Mouse (Mus musculus) frontal cortex, postnatal 10 days (tissue): ENCODE measurements around the gene Fbxw2.
"Not testable (repeated sequence)": the region's sequence is repeated elsewhere in the genome, so short reads cannot be mapped to it uniquely, and the experiment has no call there.

Source experiments
- DNase-seq, 2 experiments: peaks; one replicate each; pipeline ENCODE4 v3.0.0; 2022; ENCODE audit warnings: low spot score in 2 of 2, mixed read lengths in 1 of 2

Gene Fbxw2

GRCm38 (mm10) chr2:34825827-34826459 is at the start of gene Fbxw2:
Gene Fbxw2, minus strand, starts transcription at chr2:34826311.
- DNase-seq: peak; percentile 80 to 91

GRCm38 (mm10) chr2:34874816-34875345 is 48.8 kb upstream of the Fbxw2 start, which contains the start of gene Psmd5:
Gene Psmd5, minus strand, starts transcription at chr2:34874968.
- DNase-seq: no peak

DNA sequence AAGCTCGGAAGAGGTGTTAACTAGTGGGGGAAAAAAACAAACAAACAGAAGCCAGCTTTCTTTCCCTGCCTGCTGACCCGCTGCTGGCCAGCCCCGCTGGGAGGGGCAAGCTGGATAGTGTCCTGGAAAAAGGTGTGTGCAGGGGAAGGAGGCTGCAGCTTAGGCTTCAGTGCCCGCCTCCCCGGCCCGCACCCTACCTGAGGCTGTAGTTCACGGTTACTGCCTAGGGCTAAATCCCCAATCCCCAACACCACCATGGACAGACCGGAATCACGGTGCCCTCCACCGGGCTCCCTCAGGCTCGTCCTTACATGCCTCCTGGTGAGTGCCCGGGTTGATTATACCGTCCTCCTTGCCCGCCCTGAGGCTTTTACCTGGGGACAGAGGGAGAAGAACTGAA is 48.2 kb upstream of the Fbxw2 start, which contains the start of gene Cutal:
Gene Cutal, plus strand, starts transcription at position 126 of the 400 bp plus-strand sequence.
- no peak for DNase-seq

DNA sequence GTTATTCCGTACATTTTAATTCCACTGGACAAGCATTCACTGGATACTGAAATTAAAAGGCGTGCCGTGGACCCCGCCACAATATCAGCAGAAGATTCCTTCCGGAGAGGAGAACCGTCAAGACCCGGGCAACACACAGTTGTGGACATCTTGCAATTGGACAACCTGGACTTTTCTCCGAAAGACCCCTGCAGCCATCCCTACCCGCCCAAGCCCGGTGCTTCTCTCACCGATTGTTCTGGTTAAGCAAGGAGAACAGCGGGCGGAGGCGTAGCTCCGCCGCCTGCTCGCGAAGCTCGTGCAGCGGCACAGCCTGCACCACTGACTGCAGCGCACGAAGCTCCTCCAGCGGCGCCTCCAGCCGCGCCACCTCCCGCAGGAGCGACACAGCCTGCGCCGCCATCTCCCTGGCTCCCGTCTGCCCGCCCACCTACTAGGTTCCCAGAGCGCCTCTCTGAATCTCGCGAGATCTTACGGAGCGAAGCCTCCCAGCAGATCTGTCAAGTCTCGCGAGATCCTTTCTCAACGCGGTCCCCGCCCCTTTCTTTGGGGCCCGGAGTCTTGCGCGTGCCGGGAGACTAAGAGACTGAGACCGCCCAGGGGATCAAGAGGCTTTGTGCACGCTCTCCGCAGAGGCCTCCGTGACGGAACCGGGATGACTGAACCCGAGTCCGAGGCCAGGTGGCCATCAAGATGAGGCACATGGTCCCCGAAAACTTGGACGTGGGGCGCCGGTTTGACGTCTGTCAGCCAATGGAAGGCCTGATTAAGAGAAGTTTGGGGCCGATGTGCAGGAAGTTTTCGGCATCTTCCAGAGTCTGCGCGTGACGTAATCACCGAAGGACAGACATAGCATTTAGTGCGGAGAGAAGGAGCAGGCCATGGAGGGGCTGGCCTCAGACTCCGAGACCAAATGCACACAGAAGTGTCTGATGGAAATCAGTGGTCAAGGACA is 44.7 kb upstream of the Fbxw2 start:
- DNase-seq: peak; percentile 91 to 92

DNA sequence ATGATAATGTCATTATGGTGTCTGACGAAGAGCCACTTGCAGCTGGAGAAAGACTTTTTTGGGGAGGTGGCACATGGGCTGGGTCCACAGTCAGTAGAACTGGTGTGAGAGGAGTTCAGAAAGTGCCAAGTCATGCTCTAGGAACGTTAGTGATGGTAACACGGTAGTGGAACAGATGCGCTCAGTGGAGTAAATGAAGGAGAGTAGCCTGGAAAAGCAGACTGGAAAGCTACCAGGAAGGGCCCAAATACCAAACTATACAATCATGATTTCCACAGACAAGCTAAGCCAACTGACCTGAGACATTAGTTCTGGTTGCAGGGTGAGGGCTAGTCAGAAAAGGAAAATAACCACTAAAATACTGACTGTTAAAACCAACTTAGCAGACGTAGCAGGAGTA is 43.6 kb upstream of the Fbxw2 start:
- DNase-seq: no peak

DNA sequence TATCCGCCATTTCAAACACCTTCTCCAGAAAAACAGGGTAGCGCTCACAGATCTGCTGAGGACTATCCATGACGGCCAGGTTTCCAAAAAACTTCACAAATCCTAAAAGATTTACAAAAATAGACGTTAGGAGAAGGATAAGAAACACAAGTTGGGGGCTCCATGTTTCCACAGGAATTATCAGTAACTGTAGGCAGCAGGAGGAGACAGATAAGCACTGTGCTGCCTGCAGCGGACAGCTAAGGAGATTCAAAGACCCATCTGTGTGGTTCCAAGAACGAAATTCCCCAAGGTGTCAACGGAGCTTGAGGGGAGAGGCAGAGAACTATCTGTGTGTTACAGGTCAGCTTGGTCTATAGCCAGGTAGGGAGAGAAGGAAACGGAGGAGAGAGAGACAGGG is 31.6 kb upstream of the Fbxw2 start:
- DNase-seq: no peak

DNA sequence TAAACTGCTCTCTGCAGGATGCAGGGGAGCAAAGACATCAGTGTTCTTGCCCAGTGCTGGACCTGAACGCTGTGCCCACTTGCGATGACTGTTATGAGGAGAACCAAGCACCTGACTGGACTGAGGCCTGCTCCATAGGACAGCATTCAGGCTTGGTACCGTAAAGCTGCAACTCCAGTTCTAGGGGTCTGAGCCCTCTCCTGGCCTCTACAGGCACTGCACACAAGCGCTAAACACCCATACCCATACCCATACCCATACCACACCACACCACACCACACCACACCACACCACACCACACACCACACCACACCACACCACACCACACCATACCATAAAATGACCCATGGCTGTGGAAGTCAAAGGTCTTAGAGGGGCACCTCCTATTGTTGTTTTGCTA is 29.2 kb upstream of the Fbxw2 start:
- no peak for DNase-seq

DNA sequence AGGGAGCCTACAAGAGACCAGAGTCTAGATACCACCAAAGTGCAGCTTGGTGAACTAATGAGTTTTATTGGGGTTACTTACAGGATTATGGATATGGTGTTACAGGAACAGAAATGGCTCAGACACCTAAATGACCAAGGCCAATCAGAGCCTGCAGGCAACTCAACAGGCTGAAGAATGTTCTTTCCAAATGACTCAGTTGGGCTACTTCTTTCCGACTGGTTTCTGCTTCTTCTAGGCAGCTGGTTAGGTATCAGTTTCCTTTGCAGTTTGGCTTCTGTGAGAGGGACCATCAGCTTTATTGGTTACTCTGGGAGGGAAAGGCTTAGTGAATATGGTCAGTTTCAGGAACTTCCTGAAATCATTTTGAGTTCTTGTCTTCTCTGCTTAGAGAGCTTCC is 21.6 kb upstream of the Fbxw2 start:
- no peak for DNase-seq

- no peak for DNase-seq
Observed at GRCm38 (mm10) chr2:34843211-34843939, 17.3 kb upstream of the Fbxw2 start.

DNA sequence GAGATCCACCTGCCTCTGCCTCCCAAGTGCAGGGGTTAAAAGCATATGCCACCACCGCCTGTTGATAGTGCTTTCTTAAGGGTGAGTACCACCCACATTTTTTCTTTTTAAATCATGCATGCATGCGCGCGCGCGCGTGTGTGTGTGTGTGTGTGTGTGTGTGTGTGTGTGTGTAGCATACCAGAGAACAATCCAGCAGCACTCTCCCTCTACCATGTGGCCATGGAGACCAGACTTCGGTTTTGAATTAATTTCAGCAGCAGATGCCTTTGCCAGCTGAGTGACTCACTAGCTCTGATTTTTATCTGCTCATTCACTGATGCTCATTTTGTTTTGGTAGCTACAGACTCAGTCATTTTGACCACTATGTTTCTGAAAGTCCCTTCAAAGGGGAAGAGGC is 15.6 kb upstream of the Fbxw2 start:
- peak; percentile 32 to 52 for DNase-seq

- DNase-seq: not testable (repeated sequence)
Observed at GRCm38 (mm10) chr2:34840143-34840542, 14.0 kb upstream of the Fbxw2 start.

GRCm38 (mm10) chr2:34835669-34836068 is 9.6 kb upstream of the Fbxw2 start:
- DNase-seq: no peak

- DNase-seq: no peak
Observed at GRCm38 (mm10) chr2:34833624-34834023, 7.5 kb upstream of the Fbxw2 start.

DNA sequence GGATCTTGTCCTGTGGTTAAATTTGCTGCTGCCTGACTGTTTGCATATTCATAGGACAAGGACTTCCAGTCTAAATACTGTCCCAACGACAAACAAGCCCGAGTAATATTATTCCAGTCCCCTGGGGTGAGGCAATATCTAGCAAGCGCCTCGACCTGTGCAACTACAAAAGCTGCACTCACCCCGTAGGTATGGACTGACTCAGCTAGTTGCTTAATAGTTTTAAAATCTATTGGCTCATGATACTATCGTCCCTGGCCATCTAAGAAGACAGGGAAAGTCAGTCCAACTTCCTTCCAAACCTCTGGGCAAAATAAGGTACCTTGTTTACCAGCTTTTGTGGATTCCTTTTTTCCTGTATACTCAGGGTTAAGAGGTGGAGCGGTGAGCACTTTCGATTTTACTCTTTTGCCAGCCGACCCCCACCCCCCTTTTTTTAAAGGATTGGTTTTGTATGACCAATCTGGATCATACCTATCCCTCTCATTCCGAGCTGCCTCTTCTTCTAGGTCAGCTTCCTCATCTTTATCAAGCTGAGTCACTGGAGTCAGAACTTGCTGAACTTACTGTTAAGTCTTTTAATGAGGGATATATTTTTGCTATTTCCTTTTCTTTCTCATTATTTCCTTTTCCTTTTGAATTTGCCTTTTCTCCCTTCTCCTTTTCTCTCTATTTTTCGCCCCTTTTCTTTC is 6.8 kb upstream of the Fbxw2 start, which contains the start of gene Gm34653:
Gene Gm34653, plus strand, starts transcription at position 242 of the 692 bp plus-strand sequence.
- not testable (repeated sequence) for DNase-seq

GRCm38 (mm10) chr2:34830066-34830465 is 4.0 kb upstream of the Fbxw2 start:
- not testable (repeated sequence) for DNase-seq

DNA sequence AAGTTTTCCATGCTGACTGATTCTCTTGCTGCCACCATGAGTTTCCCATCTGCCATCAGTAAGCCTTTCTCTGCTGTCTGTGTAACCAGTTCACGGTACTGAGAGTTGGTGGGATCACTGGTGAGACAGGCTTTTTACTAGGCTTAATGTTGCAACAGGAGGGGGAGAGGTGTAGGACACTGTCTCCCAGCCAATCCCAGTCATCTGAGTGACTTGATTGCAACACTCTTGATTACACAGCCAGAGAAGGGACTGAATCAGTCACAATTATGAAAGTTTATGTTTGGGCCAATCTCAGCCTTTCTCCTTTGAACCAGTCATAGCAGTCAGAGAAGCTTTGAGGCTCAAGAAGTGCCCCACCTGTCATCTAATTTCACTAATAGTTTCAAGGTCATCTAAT is 1.9 kb upstream of the Fbxw2 start:
- no peak for DNase-seq

GRCm38 (mm10) chr2:34827591-34827990 is 1.5 kb upstream of the Fbxw2 start:
- no peak for DNase-seq

GRCm38 (mm10) chr2:34826460-34827231 is 535 bp upstream of the Fbxw2 start:
- DNase-seq: no peak

GRCm38 (mm10) chr2:34818492-34818891 is 7.6 kb downstream of the Fbxw2 start:
- DNase-seq: no peak

DNA sequence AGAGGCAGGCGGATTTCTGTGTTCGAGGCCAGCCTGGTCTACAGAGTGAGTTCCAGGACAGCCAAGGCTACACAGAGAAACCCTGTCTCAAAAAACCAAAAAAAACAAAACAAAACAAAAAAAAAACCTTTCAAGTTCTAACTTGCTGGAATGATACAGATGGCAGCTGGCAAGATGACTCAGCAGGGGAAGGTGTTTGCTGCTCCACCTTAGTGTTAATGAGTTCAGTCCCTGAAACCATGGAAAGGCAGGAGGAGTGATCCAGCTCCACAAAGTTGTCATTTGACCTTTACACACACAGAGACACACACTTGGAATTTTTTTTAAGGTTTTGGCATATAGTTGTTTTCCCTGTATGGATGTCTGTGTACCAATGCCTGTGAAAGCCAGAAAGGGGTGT is 10.2 kb downstream of the Fbxw2 start:
- not testable (repeated sequence) for DNase-seq
